Mouse (Mus musculus): ENCODE results near the gene Mfsd4b2.
"Not testable (repeated sequence)": the region's sequence is repeated elsewhere in the genome, so short reads cannot be mapped to it uniquely, and the experiment has no call there.

Mfsd4b2 gene

DNA sequence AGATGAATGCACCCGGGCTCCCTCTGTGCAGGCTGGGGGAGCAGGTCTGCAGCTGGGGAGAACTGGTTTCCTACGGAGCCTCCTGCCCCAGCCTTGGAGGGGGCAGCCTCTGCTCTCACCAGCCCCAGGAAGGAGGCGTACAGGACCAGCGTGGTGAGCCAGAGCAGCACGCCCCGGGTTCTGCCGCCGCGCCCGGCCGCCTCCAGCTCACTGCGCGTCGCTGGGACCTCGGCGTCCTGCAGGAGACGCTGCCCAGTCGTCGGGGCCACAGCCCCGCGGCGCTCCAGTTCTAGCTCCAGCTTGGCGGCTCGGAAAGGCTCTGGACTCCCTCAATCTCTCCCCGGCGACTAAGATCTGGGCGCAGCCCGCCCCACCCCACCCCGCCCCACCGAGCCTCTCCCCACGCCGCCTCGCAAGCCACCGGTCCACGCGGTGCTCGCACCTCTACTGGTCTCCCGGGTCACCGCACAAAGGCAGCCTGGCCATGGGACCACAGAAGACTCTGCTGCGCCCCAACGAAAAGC, at the start of gene Mfsd4b2:
Mfsd4b2 (minus strand) TSS at position 308 of the 524 bp plus-strand sequence.
- no peak for DNase-seq (ENCODE audit: low spot score in 2 of 2)

DNA sequence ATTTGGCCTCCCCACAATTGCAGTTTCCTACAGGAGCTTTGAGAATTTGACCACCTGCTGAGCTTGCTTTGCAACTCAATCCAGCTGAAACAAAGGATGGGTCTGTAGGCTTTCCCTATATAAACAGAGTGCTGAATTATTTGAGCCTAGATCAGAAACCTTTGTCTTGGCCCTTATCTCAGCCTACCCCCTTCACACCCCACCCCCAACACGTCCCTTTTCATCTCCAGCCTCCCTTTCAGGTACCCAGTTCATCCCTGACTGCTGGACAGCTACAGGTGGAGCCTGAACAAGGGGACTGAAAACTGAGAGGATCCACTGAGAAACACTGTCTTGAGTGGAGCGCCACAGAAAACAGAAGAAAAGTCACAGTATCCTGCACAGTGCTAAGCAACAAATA, 49.0 kb upstream of the Mfsd4b2 start:
- DNase-seq (ENCODE audit: low spot score in 2 of 2) = no peak

DNA sequence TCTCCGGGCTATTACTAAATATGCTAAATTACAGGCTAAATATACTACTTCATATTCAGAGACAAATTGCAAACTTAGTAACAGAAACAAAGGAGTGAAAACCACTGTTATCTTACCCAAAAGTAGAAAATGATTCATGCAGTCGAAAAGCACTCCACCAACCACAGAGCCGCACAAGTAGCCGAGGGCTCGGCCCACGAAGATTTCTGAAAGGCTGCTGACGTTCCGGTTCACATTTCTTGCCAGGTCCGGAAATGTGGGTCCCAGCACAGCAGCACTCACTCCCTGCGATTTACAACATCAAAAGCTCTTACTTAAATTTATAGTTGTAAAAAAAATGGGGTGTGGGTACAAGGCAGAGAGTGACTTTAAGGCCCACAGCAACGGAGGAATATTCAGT, 48.3 kb upstream of the Mfsd4b2 start:
- DNase-seq (ENCODE audit: low spot score in 2 of 2) = no peak

DNA sequence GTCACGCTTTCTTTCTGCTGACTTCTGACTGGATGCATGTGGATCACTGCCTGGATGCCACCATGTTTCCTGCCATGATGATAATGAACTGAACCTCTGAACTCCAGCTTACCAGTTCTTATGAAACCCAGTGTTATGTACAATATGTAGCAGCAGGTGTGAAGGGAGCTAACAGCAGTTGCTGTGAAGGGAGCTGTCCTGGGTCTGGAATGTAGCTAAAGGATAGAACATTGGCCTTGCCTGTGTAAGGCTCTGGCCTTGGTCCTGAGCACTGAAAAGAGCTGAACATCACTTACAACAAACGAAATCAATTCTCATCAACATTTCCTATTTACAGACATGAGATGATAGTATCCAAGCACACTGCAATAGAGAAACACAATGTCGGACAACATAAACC, 40.8 kb upstream of the Mfsd4b2 start:
- DNase-seq (ENCODE audit: low spot score in 2 of 2) = no peak

DNA sequence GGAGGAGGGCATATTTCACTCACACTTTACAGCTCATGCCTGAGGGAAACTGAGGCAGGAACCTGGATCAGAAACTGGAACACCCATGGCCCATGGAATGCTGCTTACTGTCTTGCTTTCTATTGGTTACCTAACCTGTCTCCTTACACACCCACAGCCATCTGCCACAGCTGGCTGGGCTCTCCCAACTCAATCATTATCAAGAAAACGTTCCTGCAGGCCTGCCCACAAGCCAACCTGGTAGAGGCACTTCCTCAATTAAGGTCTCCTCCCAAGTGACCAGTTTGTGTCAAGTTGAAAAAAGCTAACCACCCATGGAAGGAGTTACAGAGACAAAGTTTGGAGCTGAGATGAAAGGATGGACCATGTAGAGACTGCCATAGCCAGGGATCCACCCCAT, 35.2 kb upstream of the Mfsd4b2 start:
- DNase-seq (ENCODE audit: low spot score in 2 of 2) = no peak

DNA sequence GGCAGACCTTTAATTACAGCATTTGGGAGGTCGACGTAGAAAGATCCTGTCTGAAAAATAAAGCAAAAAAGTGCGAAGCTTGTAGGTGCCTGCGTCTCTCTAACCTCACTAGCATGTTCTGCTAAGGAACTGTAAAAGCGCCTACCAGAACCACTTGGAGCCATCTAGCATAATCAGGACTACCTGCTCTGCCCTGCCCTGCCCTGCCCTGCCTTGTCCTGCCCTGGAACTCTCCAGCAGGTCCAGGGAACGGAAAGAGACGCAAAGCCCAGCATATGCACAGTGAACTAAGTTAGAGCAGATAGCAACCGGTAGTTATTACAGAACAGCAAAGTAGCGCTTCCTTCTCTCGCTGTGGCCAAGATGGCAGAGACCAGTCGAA, 33.7 kb upstream of the Mfsd4b2 start:
- no peak for DNase-seq (ENCODE audit: low spot score in 2 of 2)

DNA sequence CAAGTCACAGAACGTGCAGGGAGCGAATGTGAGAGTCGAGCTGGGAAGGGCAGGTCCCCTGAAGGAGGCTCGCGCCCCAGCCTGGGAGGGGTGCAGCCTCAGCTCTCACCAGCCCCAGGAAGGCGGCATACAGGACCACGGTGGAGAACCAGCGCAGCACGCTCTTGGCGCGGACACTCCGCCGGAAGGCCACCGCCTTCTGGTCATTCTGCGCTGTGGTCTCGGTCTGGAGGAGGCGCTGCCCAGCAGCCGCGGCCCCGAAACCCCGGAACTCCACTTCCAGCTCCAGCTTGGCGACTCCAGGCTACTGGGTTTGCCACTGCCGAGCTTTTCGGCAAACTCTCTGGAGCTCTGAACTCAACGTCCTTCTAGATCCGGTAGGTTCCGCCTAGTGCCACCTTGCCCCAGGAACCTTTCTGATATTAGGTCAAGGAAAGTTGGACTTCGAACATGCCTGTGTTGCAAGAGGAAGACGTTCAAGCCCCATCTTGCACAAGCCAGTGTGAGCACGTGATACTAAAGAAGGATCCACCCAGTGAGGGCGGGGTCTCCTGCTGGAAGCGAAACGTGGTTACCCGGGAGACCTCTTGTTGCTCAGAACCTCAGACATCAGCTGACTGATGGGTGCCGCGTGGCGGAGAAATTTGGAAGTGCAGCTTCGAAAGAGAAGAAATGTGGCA, 33.2 kb upstream of the Mfsd4b2 start, which contains the start of gene Mfsd4b3:
Mfsd4b3 (minus strand) TSS at position 393 of the 680 bp plus-strand sequence.
- DNase-seq (ENCODE audit: low spot score in 2 of 2) = peak; percentile 84 to 94

DNA sequence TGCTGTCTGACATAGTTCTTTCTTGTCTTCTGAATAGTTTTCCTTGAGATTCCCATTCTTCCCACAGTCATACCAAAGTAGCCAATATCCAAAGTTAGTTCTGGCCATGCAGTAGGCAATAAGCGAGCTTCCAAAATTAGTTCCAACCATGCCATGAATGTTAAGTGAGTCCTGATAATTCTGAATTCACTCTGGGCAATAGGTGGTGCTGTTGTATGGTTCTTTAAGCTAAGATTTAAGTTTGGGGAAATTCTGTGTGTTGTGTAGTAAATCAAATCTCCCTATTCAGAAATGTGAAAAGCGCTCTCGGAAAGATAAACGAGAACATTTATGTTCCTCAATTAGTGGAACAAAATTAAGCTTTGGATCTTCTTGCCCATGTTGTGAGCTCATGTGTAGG, 31.5 kb upstream of the Mfsd4b2 start:
- DNase-seq (ENCODE audit: low spot score in 2 of 2) = peak in 1 of 2 experiments; percentile 25

DNA sequence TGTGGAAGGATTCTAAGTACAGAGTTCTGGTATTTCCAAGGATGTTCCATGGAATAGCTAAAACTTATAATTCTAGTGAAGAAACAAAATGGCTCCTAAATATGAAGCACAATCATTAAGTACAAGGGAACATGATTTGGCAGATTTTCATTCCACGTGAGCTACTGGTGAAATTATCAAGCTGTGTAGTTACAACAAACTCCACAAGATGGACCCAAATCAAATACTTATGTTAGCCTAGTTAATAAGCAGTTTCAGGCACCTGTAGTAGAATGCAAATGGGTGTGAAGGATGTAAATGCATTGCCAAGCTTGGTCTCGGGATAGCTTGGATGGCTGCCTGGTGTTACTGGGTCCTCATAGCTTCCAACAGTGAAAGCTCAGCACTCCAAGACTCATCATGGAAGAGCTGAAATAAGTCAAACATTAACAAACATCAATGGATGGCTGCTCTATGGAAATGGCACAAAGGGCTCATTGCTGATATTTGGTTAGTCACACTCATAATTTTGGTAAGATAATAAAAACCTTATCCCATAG, 29.7 kb upstream of the Mfsd4b2 start:
- no peak for DNase-seq (ENCODE audit: low spot score in 2 of 2)

DNA sequence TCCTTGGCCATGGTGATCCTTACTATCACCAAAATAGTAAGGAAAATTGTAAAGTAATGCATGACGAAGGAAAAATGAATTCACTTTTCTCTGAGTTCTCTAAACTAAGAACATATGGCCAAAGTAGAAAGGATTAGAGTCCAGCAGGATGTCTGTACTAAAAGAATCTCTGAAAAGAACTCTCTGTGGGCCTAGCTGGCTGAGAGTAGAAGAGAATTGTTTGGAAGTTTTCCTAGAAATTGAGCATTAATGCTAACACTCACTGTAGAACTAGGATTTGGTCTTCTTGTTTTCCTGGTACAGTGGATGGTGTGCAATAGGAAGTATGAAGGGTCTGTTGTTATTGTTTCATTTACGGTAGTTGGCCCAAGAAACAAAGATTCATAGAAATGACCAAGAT, 28.4 kb upstream of the Mfsd4b2 start:
- no peak for DNase-seq (ENCODE audit: low spot score in 2 of 2)

DNA sequence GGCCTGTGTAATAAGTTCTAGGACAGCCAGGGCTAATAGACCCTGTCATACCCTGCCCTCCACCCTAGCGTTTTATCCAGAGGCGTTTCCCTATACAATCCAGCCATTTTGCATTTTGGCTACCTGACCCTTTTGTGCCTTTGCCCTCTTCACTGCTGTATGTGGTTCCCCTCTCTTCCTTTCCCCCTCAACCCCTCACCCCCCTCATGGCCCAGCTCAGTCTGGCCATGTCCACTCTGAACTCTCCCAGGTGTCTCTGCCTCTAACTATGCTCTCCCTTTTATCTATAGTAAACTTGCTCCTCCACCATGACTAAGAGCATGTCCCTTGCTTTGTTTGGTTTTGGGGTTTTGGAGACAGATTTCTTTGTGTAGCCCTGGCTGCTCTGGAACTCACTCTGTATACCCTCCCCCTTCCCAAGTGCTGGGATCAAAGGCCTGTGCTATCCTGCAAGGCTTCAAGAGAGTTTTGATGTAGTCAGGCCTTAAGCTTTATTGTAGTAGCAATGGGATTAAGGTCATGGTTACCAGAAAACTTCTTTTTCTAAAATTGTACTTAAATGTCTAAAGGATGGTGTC, 22.7 kb upstream of the Mfsd4b2 start:
- DNase-seq (ENCODE audit: low spot score in 2 of 2) = no peak

DNA sequence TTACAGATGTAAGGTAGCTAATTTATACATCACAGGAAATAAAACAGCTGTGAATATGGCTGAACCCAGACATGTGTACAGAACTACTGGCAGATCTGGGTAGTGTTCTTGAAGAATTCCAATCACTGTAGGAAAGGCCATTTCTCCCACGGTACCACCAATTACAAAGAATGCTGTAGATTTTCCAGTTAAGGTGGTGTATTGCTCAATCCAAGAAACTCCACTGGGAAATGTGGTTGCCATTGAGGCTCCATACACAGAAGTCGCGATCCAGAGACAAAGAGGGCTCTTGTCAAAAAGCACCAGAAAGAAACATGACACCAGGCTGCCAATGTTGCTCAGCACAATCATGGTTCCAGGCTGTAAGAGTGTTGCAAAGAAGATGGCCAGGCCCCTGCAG, 20.5 kb upstream of the Mfsd4b2 start:
- not testable (repeated sequence) for DNase-seq (ENCODE audit: low spot score in 2 of 2)

DNA sequence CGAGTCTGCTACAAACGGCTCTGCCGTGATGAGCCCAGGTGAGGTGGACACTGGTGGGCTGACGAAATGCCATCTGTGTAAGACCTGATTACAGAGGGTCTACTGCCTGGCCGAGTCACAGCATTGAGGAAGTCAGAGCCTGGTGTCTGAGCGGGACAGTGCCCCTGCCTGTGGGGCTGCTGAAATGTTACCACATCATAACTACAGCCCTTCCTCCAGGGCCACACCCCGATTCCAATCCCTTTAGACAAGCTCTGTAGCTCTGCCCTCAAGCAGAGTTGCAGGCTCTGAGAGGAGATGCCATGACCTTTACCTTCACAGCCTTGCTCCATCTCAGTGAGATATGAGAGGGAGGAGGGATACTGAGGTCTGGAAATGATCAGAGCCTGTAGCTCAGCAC, 9.8 kb upstream of the Mfsd4b2 start:
- no peak for DNase-seq (ENCODE audit: low spot score in 2 of 2)

DNA sequence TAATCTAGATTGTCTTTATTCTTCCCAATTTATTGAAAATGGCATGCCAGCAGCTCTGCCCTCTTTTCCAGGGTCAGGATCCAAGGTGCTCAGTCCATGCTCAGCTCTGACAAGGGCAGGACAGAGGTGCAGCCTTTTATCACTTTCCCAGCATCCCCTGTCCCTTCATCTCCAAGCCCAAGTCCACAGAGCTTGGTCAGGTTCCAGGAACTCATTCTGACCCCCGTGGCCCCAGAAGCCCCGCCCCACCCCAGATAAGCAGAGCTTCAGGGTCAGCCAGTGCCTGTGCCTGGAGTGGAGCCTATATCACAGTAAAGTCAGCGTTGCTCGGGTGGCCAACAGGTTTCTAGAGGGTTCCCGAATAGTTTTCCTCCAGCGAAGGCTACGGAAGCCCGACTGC, 2.2 kb downstream of the Mfsd4b2 start:
- DNase-seq (ENCODE audit: low spot score in 2 of 2) = not testable (repeated sequence)

DNA sequence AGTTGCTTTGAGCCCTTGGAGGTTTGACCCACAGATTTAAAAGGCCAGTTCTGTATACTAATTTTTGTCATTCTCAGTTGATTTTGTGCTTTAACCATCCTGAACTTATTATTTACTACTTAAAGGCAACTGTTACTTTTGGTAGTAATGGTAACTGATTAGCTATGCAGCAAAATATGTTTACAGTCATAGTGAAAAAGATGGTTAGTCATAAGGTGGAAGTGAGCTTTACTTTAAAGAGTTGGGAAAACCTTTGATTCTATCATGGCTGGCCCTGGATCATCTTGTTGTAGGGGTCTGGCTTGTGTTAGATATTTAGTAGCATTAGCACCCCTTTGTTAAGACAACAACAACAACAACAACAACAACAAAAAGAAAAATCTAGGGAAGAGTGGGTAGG, 14.1 kb downstream of the Mfsd4b2 start:
- DNase-seq (ENCODE audit: low spot score in 2 of 2) = no peak

DNA sequence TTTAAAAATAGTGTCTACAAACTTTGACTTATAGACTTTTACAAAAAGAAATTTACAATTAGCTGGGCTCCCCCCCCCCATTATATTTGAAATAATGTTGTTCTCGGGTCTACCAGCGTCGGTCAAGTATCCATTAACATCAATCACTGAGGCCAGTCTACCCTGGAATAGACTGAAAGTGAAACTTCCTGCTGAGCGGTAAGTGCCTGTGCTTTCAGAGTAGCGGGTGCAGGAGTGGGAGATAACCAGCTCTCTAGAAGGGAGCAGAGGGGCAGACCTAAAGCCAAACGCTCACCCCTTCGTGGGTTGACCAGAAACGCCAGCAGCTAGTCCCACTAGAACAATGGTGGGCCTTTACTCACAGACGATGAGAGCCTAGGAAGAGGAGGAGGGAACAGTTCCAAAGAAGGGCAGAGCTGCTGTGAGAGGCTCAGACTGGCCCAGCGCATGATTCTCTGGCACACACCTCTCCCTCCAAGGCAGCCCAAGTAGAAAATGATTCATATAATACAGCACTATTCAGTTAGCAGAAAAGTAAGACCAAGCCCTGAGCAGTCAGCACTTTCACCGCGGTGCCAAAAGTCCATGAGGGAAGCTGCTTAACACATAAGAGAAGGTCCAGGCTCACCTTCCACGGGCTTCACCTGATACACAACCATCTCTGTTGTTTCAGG, 17.8 kb downstream of the Mfsd4b2 start:
- no peak for DNase-seq (ENCODE audit: low spot score in 2 of 2)

DNA sequence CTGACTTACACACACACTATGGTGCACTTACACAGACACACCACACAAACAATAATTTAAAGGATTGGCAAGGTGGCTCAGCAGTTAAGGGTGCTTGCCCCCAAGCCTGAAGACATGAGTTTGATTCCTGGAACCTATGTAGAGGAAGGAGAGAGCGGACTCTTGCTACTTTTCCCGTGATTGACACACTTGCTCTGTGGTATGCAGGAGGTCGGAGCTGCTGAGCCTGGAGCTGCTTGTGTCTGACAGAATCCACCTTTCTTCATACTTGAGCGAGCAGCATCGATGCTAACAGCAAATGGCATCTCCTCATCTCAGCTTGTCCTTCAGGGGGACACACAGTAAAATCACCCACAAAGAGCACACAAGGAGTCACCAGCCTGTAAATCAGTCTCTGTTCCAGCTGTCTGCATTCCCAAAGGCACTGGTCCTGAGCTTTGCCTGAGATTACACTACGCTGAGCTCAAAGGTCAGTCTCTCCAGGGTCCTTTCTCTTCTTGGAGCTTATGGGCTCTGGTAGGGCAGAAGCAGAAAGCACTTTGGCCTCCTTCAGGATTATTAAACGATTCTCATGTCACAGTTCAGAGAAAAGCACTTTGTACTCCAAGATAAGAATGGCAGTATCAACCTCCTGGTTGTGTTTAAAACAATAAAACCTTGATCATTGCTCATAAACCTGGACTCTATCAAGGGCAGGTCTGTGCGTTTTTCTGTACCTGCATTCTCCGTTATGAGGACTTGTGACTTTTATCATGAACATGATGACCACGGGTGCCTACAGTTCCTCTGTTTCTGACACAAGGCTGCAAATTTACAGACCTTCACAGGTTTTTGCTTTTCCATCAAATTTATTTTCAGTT, 19.7 kb downstream of the Mfsd4b2 start:
- DNase-seq (ENCODE audit: low spot score in 2 of 2) = no peak

DNA sequence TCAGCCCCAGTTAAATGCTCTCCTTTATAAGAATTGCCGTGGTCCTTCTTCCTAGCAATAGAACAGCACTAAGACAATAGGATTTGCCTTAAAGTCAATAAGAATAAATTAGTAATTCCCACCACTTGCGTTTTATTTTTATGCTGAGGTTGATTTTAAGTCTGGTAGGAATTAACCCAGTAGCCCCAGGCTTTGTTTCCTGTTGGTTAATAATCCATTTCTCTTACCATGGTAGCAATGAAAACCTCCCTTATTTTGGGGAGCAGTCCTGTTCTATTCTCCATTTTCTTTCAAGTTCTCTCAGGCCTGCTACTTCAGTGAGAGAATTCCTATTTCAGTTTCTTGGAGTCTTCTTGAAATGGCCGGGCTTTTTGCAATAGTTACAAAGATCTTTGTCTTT, 22.5 kb downstream of the Mfsd4b2 start:
- no peak for DNase-seq (ENCODE audit: low spot score in 2 of 2)

DNA sequence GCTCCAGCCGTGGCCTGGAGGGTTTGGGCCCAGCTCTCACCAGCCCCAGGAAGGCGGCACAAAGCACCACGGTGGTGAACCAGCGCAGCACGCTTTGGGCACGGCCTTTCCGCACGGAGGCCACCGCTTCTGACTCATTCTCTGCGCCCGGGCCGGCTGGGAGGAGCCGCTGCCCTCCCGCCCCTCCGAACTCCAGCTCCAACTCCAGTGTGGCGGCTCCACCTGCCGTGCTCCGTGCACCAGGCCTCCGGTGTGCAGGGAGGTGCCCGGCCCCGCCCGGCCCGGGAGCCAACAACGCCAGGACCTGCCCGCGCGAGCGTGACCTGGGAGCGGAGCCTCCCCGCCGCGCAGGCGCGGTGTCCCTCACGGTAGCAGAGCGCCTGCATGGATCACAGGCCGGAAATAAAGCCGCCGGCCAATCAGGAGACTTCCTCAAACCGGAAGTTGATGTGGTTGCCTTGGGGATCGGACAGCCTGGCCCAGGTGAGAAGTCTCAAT, 27.8 kb downstream of the Mfsd4b2 start, which contains the start of gene Mfsd4b4:
Mfsd4b4 (minus strand) TSS at position 365 of the 498 bp plus-strand sequence.
- peak; percentile 65 to 86 for DNase-seq (ENCODE audit: low spot score in 2 of 2)

DNA sequence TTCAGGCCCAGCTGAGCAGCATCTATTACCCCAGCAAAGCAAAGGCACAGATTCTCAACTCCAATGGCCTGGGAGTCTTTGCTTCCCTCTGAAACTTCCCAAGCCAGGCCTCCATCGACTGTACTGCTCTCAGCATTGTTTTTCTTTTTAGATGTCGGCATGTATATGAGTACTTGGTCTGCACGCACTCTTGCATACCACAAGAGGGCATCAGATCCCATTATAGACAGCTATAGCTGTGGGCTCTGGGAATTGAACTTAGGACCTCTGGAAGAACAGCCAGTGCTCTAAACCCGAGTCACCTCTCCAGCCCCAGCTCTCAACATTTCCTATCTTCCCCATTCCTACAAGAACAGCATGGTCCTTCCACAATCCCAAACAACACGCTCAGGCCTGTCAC, 30.2 kb downstream of the Mfsd4b2 start:
- no peak for DNase-seq (ENCODE audit: low spot score in 2 of 2)
